Mouse (Mus musculus) intestine, embryonic 14.5 days (tissue): ENCODE data around the gene Cirbp. TPM values are rescaled to one million over a fixed set of nuclear protein-coding genes. Genes with fewer than 3 reads are reported as not detected.

ENCODE experiments used
- ATAC-seq: fragments of 200-750 bp; cut with Nextera tagmentation; replicated peaks from 2 replicates; pipeline ENCODE4 v1.8.0; 2017; ENCODE audit warnings: low read depth, moderate number of reproducible peaks, moderate TSS enrichment, moderate library complexity; ENCODE audit not compliant: low FRiP score, low TSS enrichment
- DNase-seq: peaks from one replicate; pipeline ENCODE4 v3.0.0-alpha.2; 2018; ENCODE audit warnings: low spot score
- H3K27ac ChIP-seq: fragments of 300-500 bp; sonication (generic); 2 replicates; pipeline ENCODE4 v1.5.1; 2014; ENCODE audit warnings: low read depth, mild to moderate bottlenecking, control low read depth
- H3K27me3 ChIP-seq: fragments of 300-500 bp; sonication (generic); replicated peaks from 2 replicates; pipeline ENCODE4 v1.6.1; 2014; ENCODE audit warnings: low read length, control low read depth; ENCODE audit not compliant: control insufficient read depth, insufficient read depth
- H3K36me3 ChIP-seq: fragments of 300-500 bp; sonication (generic); 2 replicates; pipeline ENCODE4 v1.6.1; 2014; ENCODE audit warnings: low read length, control low read depth; ENCODE audit not compliant: control insufficient read depth, insufficient read depth
- H3K4me1 ChIP-seq: fragments of 300-500 bp; sonication (generic); replicated peaks from 2 replicates; pipeline ENCODE4 v1.6.1; 2014; ENCODE audit warnings: low read length, control low read depth, mixed read lengths; ENCODE audit not compliant: control insufficient read depth, insufficient read depth
- H3K4me2 ChIP-seq: fragments of 300-500 bp; sonication (generic); 2 replicates; pipeline ENCODE4 v1.6.1; 2014; ENCODE audit warnings: low read length
- H3K4me3 ChIP-seq: fragments of 300-500 bp; sonication (generic); 2 replicates; pipeline ENCODE4 v1.5.1; 2014; ENCODE audit warnings: low read depth, low read length, control low read depth, mixed read lengths
- H3K9ac ChIP-seq: fragments of 300-500 bp; sonication (generic); 2 replicates; pipeline ENCODE4 v1.6.1; 2014; ENCODE audit warnings: mild to moderate bottlenecking, low read length
- H3K9me3 ChIP-seq: fragments of 300-500 bp; sonication (generic); 2 replicates; pipeline ENCODE4 v1.6.1; 2016; ENCODE audit warnings: low read length, control low read depth; ENCODE audit not compliant: control insufficient read depth
- WGBS: fragments of 180-500 bp; shearing (Covaris S2); extraction: QIAGEN DNeasy Blood & Tissue Kit; methylation state at CpG from one replicate; pipeline ENCODE4 v1.1.7; 2014; 5-methylcytosine and 5-hydroxymethylcytosine counted together
- polyA plus RNA-seq: library from polyadenylated mRNA; unstranded; fragments of >200 nt; fragmentation: Nextera tagmentation; extraction: Ambion mirVana; gene quantifications from 2 replicates; pipeline ENCODE4 v1.2.1, GENCODE M21; 2014

Cirbp gene
- polyA plus RNA-seq, 1 experiment from 2014 or later, result 81.6 TPM

GRCm38 (mm10) chr10:80151211-80152034, 14.4 kb upstream of the Cirbp start:
- DNase-seq, result peak; percentile 86
- H3K4me1 ChIP-seq, result peaks cover 46% of the 10 kb centered on the region
- H3K9ac ChIP-seq, result peak overlapping the region; percentile 99
- peak overlapping the region; percentile 93 for H3K4me3 ChIP-seq
- no peak for ATAC-seq
- peak overlapping the region; percentile 98 for H3K4me2 ChIP-seq
- H3K36me3 ChIP-seq, result peaks cover 58% of the 10 kb centered on the region
- peak overlapping the region; percentile 99 for H3K27ac ChIP-seq
- no peaks in the 10 kb centered on the region for H3K9me3 ChIP-seq
- no peaks in the 10 kb centered on the region for H3K27me3 ChIP-seq
- under 1% methylated on average over 26 of the region's 26 CpGs for WGBS

DNA sequence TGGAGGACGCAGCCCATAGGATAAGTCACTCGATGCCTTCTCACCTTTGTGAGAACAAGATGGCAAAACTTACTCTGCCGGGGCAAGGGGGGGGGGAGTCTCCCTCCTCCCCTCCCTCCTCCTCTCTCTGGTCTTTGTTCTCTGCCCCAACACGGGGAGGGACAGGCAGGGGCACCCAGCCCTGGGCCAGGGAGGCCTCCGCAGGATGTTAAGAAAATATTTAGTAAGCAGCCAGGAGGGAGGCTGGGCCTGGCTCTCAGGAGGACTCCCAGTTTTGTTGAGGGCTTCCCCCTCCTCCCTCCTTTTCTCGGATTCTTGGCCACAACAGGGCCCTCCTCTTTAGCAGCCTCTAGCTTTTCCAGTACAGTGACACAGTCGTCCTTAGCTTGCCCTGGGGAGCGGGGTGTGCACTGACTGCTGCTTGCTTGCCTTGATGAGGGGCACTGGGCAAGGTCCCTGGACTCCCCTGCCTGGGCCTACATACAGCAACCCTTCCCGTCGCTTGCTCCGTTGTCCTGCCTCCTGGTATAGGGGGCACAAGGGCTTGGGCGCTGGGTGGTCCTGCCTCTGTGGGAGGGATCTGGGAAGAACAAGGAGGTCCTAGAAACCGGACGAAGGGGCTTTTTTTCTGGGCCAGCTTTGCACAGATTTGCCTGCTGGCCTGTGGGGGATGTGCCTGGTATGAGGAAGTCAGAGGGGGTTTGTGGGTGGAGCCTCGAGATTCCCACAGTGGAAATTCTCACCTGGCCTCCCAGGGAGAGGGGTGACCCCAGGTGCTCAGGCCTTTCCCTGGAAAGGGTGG, 13.5 kb upstream of the Cirbp start:
- Histone ChIP-seq H3K9me3 (no peaks in the 10 kb centered on the region), H3K27me3 (no peaks in the 10 kb centered on the region), H3K4me2 (peak overlapping the region; percentile 98), H3K36me3 (peaks cover 63% of the 10 kb centered on the region), H3K27ac (peak overlapping the region; percentile 99), H3K4me3 (peak overlapping the region; percentile 93), H3K9ac (peak overlapping the region; percentile 99), H3K4me1 (peaks cover 46% of the 10 kb centered on the region)
- DNase-seq (peak; percentile 85), ATAC-seq (no peak)
- WGBS, result 4% methylated on average over 15 of the region's 15 CpGs

DNA sequence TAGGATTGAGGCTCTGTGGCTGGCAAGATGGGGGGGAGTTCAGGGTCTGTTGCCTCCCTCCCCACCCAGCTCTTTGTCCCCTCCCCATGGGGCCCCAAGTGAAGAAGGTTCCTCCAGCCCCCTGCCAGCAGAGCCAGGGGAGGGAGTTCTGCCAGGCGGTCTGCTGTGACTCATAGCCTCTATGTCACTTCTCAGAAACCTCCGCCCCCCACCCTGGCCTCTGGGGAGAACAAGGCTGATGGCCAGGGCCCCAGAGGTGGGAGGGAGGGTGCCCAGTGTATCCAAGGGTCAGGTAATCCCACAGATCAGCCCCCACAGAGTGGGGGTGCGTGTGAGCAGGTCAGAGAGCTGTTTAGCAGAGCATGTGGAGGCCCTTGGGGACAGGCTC, 12.9 kb upstream of the Cirbp start:
- Histone ChIP-seq H3K9me3 (no peaks in the 10 kb centered on the region), H3K4me1 (peaks cover 51% of the 10 kb centered on the region), H3K27me3 (no peaks in the 10 kb centered on the region), H3K36me3 (peaks cover 67% of the 10 kb centered on the region), H3K27ac (peak overlapping the region; percentile 99), H3K4me3 (peak overlapping the region; percentile 93), H3K9ac (peak overlapping the region; percentile 99), H3K4me2 (peak overlapping the region; percentile 98)
- ATAC-seq (no peak), DNase-seq (peak; percentile 73)
- WGBS, result 22% methylated on average over 3 of the region's 3 CpGs

GRCm38 (mm10) chr10:80153713-80154112, 12.1 kb upstream of the Cirbp start:
- DNase-seq (no peak), ATAC-seq (no peak)
- Histone ChIP-seq H3K27ac (no peak overlapping the region), H3K4me2 (peak overlapping the region; percentile 98), H3K36me3 (peaks cover 67% of the 10 kb centered on the region), H3K27me3 (no peaks in the 10 kb centered on the region), H3K9ac (0 out of 2 replicates have a peak overlapping the region, but pooled peaks have one; percentile 99), H3K4me3 (peak overlapping the region; percentile 93; the same call in 1 of the 2 replicates), H3K4me1 (peaks cover 56% of the 10 kb centered on the region), H3K9me3 (no peaks in the 10 kb centered on the region)
- WGBS, result 77% methylated on average over 19 of the region's 19 CpGs

DNA sequence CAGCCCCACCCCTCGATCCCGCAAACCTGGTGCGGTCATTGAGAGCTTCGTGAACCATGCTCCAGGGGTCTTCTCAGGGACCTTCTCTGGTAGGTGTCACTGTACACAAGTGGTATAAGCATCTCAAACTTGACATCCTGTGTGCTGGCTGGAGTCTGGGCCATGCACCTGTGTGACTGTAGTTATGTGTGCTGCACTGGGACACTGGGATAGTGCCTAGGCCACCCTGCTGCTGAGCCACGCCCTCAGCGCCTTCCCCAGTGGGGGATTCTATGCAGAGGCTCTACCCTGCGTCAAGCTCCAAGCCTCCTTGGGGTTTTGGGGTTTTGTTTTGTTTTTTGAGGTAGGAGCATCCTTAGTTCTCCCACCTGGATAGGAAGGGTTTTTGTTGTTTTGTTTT, 11.4 kb upstream of the Cirbp start:
- H3K9me3 ChIP-seq, result no peaks in the 10 kb centered on the region
- H3K4me1 ChIP-seq, result peaks cover 62% of the 10 kb centered on the region
- peaks cover 67% of the 10 kb centered on the region for H3K36me3 ChIP-seq
- no peak overlapping the region for H3K4me3 ChIP-seq
- no peak for ATAC-seq
- 86% methylated on average over 7 of the region's 7 CpGs for WGBS
- no peak overlapping the region for H3K27ac ChIP-seq
- H3K27me3 ChIP-seq, result no peaks in the 10 kb centered on the region
- no peak for DNase-seq
- no peak overlapping the region for H3K9ac ChIP-seq
- no peak overlapping the region for H3K4me2 ChIP-seq

DNA sequence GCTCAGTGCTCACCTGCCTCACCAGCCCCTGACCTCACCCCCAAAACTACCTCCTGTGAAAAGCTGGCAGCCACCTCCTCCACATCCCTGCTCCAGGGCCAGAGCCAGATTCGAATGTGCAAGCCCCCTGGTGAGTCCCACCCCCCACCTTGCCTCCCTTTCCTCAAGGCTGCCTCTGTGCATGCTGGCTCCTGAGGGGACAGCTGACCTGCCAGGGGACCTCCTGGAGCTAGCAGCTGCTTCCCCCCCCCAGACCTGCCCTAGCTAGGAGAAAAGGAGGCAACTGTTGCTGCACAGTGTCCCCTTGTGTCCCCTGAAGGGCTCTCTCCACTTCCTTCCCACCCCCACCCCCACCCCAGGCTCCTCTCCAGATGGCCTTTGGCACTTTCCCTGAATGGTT, 10.5 kb upstream of the Cirbp start:
- H3K9me3 ChIP-seq, result no peaks in the 10 kb centered on the region
- H3K27ac ChIP-seq, result 0 out of 2 replicates have a peak overlapping the region, but pooled peaks have one; percentile 22
- WGBS, result 78% methylated on average over 1 of the region's 1 CpGs
- no peaks in the 10 kb centered on the region for H3K27me3 ChIP-seq
- no peak overlapping the region for H3K4me2 ChIP-seq
- no peak for ATAC-seq
- no peak overlapping the region for H3K4me3 ChIP-seq
- peaks cover 63% of the 10 kb centered on the region for H3K36me3 ChIP-seq
- H3K9ac ChIP-seq, result no peak overlapping the region
- peaks cover 65% of the 10 kb centered on the region for H3K4me1 ChIP-seq
- DNase-seq, result no peak

- 81% methylated on average over 29 of the region's 29 CpGs for WGBS
- H3K36me3 ChIP-seq, result peaks cover 63% of the 10 kb centered on the region
Observed at GRCm38 (mm10) chr10:80156002-80156751, 9.6 kb upstream of the Cirbp start.

GRCm38 (mm10) chr10:80156752-80157053, 9.1 kb upstream of the Cirbp start:
- Histone ChIP-seq H3K36me3 (peaks cover 59% of the 10 kb centered on the region), H3K27ac (peak overlapping the region; percentile 83; the same call in 1 of the 2 replicates), H3K27me3 (no peaks in the 10 kb centered on the region), H3K9me3 (no peaks in the 10 kb centered on the region), H3K9ac (no peak overlapping the region), H3K4me1 (peaks cover 79% of the 10 kb centered on the region), H3K4me2 (no peak overlapping the region), H3K4me3 (no peak overlapping the region)
- ATAC-seq (no peak), DNase-seq (no peak)
- 58% methylated on average over 7 of the region's 7 CpGs for WGBS

More at GRCm38 (mm10) chr10:80156002-80156751, 9.6 kb upstream of the Cirbp start:
- ATAC-seq, result no peak
- DNase-seq, result no peak
- no peak overlapping the region for H3K9ac ChIP-seq
- no peak overlapping the region for H3K27ac ChIP-seq
- no peaks in the 10 kb centered on the region for H3K9me3 ChIP-seq
- H3K4me1 ChIP-seq, result peaks cover 74% of the 10 kb centered on the region
- H3K4me2 ChIP-seq, result no peak overlapping the region
- H3K27me3 ChIP-seq, result no peaks in the 10 kb centered on the region
- H3K4me3 ChIP-seq, result no peak overlapping the region
